Mouse (Mus musculus) lung, adult 2 months (tissue): ENCODE measurements around the gene Ttc30b. TPM values are rescaled to one million over a fixed set of nuclear protein-coding genes. Genes with fewer than 3 reads are reported as not detected.

ENCODE experiments used
- DNase-seq: peaks from one replicate; pipeline ENCODE4 v3.0.0; 2022
- H3K4me1 ChIP-seq: fragments of 200-500 bp; 2 replicates; pipeline ENCODE4 v1.6.1; 2011; ENCODE audit warnings: low read length; ENCODE audit not compliant: control insufficient read depth, insufficient read depth
- H3K4me3 ChIP-seq: fragments of 200-500 bp; replicated peaks from 2 replicates; pipeline ENCODE3; 2011; ENCODE audit warnings: low read depth, mild to moderate bottlenecking, control low read depth, low read length; ENCODE audit errors: extremely low read depth
- CTCF ChIP-seq: fragments of 200-500 bp; IDR thresholded peaks from 2 replicates; pipeline ENCODE4 v1.5.1; 2011; ENCODE audit warnings: mild to moderate bottlenecking, low read length, control low read depth; ENCODE audit not compliant: insufficient read depth
- POLR2A ChIP-seq: fragments of 200-500 bp; IDR thresholded peaks from 2 replicates; pipeline ENCODE4 v1.6.1; 2011; ENCODE audit warnings: low read depth, mild to moderate bottlenecking, control low read depth, low read length, borderline replicate concordance; ENCODE audit errors: extremely low read depth
- WGBS: fragments of 180-500 bp; shearing (Covaris S2); methylation state at CpG from one replicate; pipeline ENCODE4 v1.1.7; 2018; 5-methylcytosine and 5-hydroxymethylcytosine counted together
- polyA plus RNA-seq: library from polyadenylated mRNA; depleted of rRNA; stranded (reverse); fragments of >200 nt; gene quantifications from 2 replicates; pipeline ENCODE4 v1.2.3, GENCODE M21; 2012

The Ttc30b gene
- polyA plus RNA-seq, 1 experiment: 17.5 TPM

DNA sequence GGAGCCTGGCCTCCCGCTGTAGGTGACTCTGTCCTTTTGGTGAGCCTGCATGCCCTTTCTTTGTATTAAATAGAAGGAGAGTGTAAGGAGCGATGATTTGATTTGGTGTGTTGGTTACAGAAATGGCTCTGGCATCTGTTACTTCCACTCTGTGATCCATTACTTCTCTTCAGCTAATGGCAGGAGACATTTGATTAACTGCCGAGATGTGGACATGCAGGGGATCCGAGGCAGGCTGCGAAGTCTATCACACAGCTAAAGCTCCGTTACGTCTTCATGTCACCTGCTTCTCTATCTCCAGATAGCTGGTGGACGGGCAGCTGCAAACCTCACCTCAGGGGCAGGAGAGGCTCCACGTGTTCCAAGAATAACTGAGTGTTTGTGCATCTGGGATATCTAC, 35.7 kb upstream of the Ttc30b start:
- no peak overlapping the region for H3K4me3 ChIP-seq
- 85% methylated on average over 9 of the region's 9 CpGs for WGBS
- no peaks in the 10 kb centered on the region for H3K4me1 ChIP-seq
- no peak for DNase-seq
- TF ChIP-seq POLR2A: no peak

DNA sequence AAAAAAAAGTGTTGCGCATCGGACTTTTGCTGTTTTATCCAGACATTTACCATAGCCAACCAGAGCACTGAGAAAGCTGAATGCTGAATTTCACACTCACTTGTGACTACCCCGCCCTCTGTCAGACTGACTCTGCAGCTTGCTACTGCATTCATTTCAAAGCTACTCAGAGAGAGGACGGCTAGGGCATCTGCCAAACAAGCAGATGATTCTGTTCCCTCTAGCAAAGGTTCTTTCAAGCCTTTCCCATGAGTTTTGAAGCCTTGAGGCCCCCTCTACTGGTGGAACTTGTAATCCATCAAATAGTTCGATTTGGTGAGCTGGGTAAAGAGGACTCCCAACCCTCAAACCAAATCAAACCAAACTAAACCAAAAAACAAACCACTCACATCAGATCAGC, 26.6 kb upstream of the Ttc30b start:
- TF ChIP-seq POLR2A (no peak), CTCF (peak; percentile 22; the same call in 1 of the 2 replicates)
- Histone ChIP-seq H3K4me1 (0 out of 2 replicates have a peak, but pooled peaks cover 2% of the 10 kb centered on the region), H3K4me3 (peak overlapping the region; percentile 18)
- peak; percentile 40 for DNase-seq
- 17% methylated on average over 5 of the region's 5 CpGs for whole genome bisulfite sequencing

DNA sequence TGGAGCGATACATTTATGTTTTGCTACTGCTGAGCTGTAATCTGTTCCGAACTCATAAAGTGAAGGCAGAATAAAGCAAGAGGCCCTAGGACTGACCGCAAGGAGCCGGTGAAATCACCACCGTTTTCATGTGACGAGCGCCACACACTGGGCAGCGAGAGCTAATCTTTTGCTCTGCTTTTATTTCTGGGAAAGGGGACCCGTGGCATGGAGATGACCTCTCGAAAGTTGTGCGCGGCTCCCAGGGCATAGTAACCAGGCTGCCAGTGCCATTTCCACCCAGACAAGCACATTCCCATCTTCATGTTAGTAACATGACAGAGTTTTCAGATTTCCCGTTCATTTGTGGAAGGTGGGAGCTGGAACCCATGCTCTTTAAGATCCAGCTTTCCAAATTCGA, 26.1 kb upstream of the Ttc30b start:
- WGBS: 9% methylated on average over 14 of the region's 14 CpGs
- 0 out of 2 replicates have a peak, but pooled peaks cover 4% of the 10 kb centered on the region for H3K4me1 ChIP-seq
- TF ChIP-seq CTCF (peak; percentile 66), POLR2A (no peak)
- no peak overlapping the region for H3K4me3 ChIP-seq
- DNase-seq: peak; percentile 59

DNA sequence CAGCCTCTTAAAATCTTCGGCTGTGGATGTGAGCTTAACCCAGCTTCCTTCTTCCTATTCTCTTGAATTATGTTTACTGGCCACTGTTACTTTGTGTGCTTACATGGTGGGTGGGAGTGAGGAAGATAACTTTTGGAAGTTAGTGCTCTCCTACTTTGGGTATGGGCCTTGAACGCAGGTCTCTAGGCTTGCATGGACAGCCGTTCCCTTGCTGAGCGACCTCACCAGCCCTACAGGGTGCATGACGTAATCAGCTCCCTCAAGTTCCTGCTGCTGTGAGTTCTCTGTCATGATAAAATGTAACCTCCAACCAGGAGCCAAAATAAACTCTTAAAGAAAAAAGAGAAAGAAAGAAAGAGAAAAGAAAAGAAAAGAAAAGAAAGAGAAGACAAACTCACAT, 25.7 kb upstream of the Ttc30b start:
- WGBS: 54% methylated on average over 5 of the region's 5 CpGs
- 0 out of 2 replicates have a peak, but pooled peaks cover 4% of the 10 kb centered on the region for H3K4me1 ChIP-seq
- no peak for DNase-seq
- TF ChIP-seq POLR2A: no peak
- no peak overlapping the region for H3K4me3 ChIP-seq

DNA sequence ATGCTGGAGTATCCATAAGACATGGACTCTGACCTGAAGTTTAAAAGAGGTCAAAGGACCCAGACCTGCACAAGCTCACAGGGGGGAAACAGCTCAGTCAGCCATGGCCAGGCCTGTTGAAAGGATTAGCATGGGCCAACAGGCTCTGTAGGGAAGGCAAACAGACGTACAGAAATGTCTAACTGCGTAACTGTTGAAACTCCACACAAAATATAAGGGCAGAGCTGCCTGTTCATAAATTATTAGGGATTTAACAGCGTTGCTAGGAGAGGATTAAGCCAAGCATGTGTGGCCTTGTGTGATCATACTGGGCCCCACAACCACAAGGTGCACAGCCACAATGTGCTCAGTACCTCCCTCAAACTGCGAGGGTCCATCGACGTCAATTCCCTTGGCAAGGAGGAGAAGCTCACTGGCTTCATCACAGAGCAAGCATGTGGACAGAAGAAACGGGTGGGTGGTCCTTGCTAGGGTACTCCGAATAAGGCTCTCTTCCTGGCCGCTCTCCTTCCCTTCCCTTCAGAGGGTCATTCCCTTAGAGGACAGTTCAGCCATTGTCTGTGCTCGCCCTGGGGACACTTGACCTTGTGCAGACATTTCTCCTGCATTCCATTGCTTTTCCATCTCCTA, 24.9 kb upstream of the Ttc30b start:
- no peak overlapping the region for H3K4me3 ChIP-seq
- no peak for TF ChIP-seq CTCF
- TF ChIP-seq POLR2A: no peak
- 86% methylated on average over 10 of the region's 10 CpGs for WGBS
- H3K4me1 ChIP-seq: 0 out of 2 replicates have a peak, but pooled peaks cover 4% of the 10 kb centered on the region
- no peak for DNase-seq

DNA sequence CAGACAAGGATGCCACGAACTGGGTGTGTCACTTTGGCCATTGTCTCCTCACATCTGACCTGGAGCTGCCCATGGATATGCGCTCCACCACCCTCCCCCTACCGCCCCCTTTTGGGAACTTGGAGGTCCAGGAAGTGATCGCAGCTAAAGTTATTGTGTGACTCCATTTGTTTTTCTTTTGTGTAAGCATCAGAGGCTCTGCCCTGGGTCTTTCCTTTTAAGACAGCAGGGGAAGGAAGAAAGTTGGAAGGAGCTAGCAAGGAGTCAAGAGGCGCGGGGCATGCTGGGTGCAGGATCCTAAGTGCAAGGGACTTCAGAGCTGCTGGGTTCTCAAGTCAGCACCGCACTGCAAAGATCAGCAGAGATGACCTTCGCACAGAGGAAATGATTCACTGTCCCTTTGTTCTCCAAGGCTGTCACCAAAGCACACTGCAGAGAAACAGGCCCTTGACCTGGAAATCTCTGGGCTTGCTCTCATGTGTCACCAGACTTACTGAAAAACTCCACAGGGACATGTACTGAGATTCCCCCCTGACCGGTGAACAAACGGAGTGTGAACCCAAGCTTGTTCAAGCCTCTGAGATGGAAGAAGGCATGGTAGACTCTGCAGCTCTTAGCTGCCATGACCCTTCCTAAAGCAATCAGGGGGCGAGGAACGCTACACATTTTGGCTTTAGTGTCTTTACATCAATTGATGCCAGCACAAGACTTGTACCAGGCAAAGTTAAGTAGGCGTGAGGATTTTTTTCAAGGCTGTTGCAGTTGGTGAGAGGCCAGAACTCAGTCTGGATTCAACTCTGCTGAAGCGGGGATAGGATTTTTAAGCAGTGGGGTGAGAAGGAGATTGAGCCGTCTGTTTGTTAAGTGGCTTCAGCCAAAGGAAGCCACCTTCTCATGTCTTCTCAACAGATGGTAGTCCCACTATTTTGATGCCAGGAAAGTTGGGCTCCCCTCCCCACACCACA, 22.3 kb upstream of the Ttc30b start:
- DNase-seq: no peak
- 49% methylated on average over 15 of the region's 15 CpGs for WGBS
- TF ChIP-seq CTCF (no peak), POLR2A (no peak)
- Histone ChIP-seq H3K4me3 (no peak overlapping the region), H3K4me1 (0 out of 2 replicates have a peak, but pooled peaks cover 4% of the 10 kb centered on the region)

DNA sequence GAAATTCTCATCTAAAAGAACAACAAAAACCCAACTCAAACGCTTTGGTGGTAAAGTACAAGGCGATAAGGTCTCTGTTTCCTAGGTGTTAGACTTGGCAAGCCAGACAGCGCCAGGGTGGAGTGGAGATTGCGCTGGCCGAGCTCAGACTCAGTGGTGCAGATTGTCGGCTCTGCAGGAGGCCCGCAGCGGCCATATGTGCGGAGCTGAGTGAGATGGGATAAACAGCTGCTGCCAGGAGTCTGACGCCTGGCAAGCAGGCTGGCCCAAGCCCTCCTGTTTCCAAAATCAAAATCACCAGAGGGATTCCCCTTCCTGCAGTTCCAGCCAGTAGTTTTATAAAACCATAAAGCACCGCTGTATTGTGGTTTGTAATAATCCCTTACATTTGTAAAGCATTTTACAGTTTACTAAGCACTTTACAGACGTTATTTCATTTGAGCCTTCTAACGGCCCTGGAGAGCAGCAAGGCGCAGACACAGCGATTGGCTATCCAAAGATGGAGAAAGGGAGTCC, 21.5 kb upstream of the Ttc30b start:
- TF ChIP-seq CTCF: no peak
- no peak for TF ChIP-seq POLR2A
- no peak overlapping the region for H3K4me3 ChIP-seq
- WGBS: 26% methylated on average over 15 of the region's 15 CpGs
- 0 out of 2 replicates have a peak, but pooled peaks cover 4% of the 10 kb centered on the region for H3K4me1 ChIP-seq
- DNase-seq: no peak

DNA sequence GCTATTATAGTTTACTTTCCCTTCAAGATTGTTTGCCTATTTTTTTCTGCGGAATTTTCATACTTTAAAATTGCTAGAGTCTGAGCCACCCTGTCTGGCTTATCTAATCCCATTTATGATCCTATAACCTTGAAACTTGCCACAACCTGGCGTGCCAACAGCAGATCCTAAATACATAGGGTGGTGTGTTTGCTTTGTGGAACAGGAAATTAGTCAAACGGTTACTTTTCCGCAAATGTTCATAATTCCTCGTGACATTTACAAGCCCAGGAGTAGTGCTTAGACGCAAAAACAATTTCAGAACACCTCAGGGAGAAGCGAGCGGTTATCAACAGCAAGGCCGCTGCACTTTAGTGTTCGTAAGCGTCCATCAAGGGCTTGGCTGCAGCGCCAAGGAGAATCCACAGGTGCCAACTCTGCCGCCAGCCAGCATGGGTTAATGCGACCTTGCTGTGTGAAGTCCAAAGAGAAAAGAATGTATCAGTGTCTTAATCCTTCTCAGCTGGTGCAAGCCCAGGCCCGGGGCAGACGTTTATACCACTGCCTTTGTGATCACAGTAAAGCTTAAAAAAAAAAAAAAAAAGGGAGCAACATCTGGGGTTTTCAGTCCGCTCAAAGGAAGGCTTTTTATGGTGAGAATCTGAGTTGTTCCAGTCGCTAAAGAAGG, 20.9 kb upstream of the Ttc30b start:
- TF ChIP-seq CTCF (no peak), POLR2A (no peak)
- H3K4me1 ChIP-seq: 0 out of 2 replicates have a peak, but pooled peaks cover 2% of the 10 kb centered on the region
- no peak for DNase-seq
- 51% methylated on average over 18 of the region's 18 CpGs for whole genome bisulfite sequencing
- H3K4me3 ChIP-seq: no peak overlapping the region

DNA sequence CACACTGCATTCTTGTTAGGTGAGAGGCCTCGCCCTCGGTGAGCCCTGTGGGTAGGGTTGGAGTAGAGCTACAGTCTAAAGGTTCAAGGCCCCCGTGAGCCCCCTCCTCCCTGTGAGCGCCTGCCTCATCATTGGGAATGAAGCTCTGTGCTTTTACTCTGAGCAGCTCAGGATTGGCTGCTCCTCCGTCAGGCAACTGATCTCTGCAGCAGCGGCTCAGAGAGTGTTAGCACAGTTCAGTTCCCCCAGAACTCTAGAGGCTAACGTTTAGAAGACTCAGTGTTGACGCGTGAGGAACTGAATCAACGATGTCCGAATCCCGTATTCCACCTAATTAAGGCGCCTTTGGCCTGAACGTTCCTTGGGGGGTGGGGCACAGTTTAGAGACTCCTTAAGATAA, 17.3 kb upstream of the Ttc30b start:
- TF ChIP-seq POLR2A: no peak
- no peak for TF ChIP-seq CTCF
- Histone ChIP-seq H3K4me1 (0 out of 2 replicates have a peak, but pooled peaks cover 2% of the 10 kb centered on the region), H3K4me3 (no peak overlapping the region)
- WGBS: 52% methylated on average over 14 of the region's 14 CpGs
- no peak for DNase-seq
